Mouse (Mus musculus): ENCODE measurements at regions not wholly inside any gene's neighbourhood (a gene's known extent, or its start where the extent isn't known, plus 50 kb on each side); places are given as distances from the start of the nearest gene placed in this dataset.

DNA sequence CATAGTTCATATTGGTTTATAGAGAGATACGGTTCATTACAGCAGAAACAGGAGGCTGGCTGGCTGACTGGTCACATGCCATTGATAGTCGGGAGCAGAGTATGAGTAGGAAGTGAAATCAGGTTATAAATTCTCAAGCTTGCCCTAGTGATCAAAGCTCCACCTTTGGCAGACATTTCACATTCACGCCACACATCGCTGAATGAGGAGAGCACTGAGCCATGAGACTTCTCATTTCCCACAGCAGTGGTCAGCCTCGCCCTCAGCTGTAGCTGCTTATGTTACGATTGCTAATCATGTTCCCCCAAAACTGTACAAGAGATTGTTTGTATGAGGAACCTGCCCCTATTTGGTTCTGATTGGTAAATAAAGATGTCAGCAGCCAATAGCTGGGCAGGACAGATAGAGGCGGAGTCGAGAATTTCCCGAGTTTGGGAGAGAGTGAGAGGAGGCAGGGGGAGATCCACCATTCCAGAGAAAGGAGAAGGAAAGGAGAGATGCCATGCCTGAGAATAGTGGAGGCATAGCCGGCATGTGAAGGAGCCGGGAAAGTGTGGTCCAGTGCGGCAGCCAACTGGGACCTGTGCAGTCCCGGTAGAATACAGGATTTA, 333.5 kb downstream of the Phf3 start:
- DNase-seq, result no peak

DNA sequence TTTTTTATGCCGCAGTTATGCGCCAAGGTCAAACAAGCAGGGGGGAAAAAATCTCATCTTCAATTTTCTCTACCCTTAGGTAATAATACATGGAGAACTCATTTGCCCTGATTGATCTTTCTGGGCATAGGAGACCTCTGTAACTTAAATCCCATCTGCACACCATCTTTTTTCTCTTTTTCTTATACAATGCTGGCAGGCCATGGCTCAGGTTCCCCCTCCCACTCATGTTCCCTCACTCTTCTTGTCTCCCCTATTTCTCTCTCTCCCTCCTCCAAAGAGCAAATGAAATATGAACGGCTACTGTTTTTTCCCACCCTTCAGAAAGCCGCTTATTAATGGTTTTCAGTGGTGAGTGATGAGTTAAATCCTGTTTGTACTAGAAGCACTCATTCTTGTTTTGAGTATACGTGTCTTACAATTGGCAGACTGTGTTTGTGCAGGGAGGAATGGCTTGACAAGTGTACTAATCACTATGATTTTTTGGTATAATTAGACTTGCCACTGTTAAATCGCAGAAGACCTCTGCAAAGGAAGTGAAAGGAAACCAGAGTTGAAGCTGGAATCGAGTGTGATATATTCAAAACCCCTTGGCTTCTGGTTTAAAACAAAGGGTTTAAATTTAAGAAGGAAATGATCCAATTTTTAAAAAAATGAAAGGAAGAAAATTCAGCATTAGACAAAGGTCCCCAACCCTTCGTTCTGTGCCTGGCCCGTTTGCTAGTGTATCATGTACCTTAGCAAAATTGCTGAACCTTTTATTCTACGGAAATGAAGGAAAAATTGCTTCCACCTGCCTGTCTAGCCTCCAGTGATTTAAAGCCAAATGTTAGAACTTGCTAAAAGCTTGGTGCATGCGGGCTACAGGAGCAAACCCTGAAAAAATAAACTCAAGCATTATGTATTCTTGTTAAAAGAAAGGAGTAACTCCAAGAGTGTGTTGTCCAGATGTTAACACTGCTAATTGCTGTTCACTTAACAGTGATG, 336.4 kb downstream of the Phf3 start:
- DNase-seq, result no peak

DNA sequence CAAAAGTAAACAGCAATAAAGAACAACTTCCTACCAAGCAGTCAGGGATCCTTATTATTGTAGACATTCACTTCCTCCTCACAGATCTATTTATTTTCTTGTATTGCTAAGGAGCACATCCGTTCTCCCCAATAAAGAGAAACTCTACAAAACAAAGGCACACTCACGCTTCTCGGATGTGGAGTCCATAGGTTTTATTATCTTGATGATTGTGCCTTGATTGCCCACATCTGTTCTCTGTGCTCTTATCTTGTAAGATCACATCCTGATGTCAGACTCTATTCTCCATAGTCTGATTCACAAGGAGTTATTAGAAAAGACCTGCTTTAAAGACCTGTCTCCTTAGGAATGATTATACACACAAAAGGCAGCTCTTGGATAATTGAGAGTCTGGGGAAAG, 356.4 kb downstream of the Phf3 start:
- no peak for DNase-seq

DNA sequence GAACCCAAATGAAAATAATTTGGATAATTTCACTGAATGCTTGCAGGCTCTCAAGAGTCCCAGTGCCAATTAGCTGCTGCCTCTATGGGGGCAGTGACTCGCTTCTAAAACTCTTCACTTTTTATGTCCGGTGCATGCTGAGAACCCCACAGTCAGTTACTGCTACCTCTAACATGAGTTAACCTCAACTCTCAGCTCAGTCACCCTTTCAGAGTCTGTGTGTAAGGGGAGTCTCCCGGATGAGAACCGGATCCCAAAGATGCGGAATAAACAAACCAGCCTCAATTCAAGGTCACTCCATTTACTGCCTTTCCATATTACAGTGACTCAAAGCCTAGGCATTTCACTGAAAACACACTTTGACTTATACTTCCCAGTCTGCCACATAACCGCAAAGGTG, 357.9 kb downstream of the Phf3 start:
- no peak for DNase-seq

DNA sequence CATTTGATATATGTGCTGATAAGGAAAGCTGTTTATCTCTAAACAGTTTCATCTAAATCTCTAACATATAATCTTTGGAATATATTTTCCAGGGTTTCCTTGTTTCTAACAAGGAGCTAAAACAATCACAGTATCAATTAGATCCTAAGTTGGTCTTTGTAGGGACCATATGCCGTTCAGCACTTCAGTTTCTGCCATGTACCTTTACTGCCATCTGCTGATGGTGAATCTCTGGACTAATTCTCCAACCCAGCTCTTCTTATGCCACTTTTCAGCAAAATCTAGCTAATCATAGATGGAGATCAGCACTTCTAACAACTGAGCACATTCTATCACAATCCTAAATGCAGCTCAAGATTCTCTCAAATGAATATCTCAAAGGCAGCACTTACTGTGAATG, 370.5 kb downstream of the Phf3 start:
- no peak for DNase-seq

DNA sequence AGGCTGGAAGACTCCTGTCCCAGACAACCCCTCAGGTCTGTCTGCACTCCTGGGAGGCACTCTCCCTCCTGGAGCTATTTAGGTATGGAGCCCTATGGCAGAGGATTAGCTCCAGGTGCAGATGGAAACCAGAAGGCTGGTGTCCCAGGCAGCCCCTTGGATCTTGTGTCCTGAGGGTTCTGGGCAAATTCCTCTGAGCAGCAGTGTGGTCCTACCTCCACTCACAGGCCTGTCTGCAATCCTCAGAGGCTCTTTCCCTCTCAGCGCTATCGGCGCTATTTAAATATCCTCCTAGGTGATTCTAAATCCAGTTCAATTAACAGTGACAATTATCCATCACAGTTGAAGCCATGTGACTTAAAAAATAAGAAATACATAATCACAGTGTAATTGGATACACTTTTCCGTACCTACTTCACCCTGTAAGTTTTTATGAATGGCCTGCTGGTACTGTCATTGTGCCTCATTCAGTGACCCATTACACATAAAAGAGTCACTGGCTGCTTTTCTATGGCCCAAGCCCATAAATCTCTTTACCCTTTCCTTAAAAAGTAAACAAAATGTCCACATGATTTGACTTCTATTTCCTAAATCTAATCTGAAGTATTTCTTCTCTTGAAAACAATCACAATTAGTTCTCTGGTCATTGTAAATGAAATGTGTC, 413.3 kb downstream of the Phf3 start:
- DNase-seq, result no peak

DNA sequence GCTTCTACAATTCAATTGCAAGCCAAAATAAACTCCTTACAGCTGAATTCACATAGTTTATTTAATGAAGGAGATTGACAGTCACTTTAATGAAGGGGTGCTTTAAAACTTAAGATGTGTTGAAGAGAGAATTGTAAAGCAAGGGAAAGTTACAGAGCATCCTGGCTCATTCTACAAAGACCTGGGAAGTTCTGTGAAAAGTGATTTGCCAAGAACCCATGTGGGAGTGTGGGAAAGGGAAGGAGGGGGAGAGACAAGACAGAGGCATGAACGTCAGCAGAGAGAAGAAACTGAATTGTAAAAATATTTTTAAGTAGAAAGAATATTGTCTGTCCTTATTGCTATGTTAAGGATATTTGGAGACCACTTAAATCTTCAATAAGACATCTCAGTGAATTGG, 435.8 kb downstream of the Phf3 start:
- DNase-seq, result no peak

DNA sequence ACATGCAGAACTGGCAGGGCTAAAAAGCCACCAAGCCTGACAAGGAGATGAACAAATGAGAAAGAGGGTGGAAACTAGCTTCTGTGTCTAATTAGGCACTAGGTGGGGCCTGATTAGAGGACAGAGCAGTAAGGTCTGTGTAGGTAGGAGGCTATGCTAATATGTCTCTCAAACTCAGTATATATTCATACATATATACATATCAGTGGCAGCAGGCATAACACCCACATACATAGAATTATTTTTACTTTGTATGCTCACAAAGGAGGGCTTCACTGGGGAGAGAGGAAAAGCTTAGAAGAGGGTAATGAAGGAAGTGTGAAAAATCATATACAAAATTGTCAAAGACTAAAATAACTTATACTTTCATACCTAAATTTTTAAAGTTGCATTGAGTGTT, 457.1 kb downstream of the Phf3 start:
- DNase-seq, result no peak

DNA sequence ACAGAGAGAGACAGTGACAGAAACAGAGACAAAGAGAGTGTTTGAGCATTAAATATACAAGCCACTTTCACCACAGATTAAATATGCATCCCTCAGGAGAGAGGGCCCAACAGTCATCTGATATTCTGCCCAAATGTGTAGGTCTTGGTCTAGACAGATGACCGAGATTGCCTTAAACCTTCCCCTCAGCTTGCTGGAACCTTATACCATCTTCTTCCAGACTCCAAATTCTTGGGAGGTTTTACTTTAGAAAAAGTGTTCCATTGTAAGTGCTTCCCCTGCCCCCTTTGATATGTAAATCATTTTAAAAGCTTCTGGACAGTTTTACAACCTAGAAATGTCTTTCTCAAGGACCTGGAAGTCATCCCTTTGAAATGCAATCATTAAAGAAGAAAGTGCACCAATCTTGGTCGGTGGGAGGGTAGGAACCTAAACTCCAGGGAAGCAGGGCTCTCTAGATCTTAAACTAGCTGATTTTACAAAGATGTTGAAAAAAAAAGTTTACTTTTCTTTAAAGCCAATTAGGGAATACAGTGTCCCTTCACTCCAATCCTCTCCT, 458.8 kb downstream of the Phf3 start:
- DNase-seq, result no peak
